Mouse (Mus musculus) ES-Bruce4 (cell line): ENCODE data around the gene Adcyap1r1. TPM values are rescaled to one million over a fixed set of nuclear protein-coding genes. Genes with fewer than 3 reads are reported as not detected.

ENCODE experiments used
- H3K27ac ChIP-seq: 2 replicates; pipeline ENCODE4 v1.5.1; 2012; ENCODE audit warnings: low read length, inconsistent platforms; ENCODE audit not compliant: insufficient read depth
- H3K27me3 ChIP-seq: 2 replicates; pipeline ENCODE4 v1.6.1; 2012; ENCODE audit warnings: mild to moderate bottlenecking, low read length, inconsistent platforms; ENCODE audit not compliant: control insufficient read depth, poor library complexity, insufficient read depth, severe bottlenecking
- H3K36me3 ChIP-seq: 2 replicates; pipeline ENCODE4 v1.6.1; 2012; ENCODE audit warnings: inconsistent platforms, mild to moderate bottlenecking, low read length, moderate library complexity; ENCODE audit not compliant: control insufficient read depth, poor library complexity, insufficient read depth, severe bottlenecking
- H3K4me1 ChIP-seq: one replicate; pipeline ENCODE4 v1.8.1; 2011; ENCODE audit warnings: low read length; ENCODE audit not compliant: control insufficient read depth, insufficient read depth
- H3K4me3 ChIP-seq: 2 replicates; pipeline ENCODE4 v1.5.1; 2011; ENCODE audit warnings: low read depth, mild to moderate bottlenecking, low read length
- H3K9ac ChIP-seq: 2 replicates; pipeline ENCODE4 v1.6.1; 2012; ENCODE audit warnings: low read depth, mild to moderate bottlenecking, inconsistent platforms; ENCODE audit not compliant: poor library complexity, severe bottlenecking
- H3K9me3 ChIP-seq: replicated peaks from 2 replicates; pipeline ENCODE4 v1.6.1; 2012; ENCODE audit warnings: mild to moderate bottlenecking, low read length, inconsistent platforms; ENCODE audit not compliant: control insufficient read depth, poor library complexity, insufficient read depth, severe bottlenecking
- CTCF ChIP-seq: IDR thresholded peaks from one replicate; pipeline ENCODE4 v1.8.1; 2011; ENCODE audit warnings: low read depth, low read length
- EP300 ChIP-seq: IDR thresholded peaks from 2 replicates; pipeline ENCODE4 v1.6.1; 2011; ENCODE audit warnings: low read depth, low read length; ENCODE audit not compliant: insufficient read depth
- POLR2A ChIP-seq: IDR thresholded peaks from one replicate; pipeline ENCODE4 v1.8.1; 2011; ENCODE audit warnings: low read length; ENCODE audit not compliant: insufficient read depth
- polyA plus RNA-seq: library from polyadenylated mRNA; stranded (reverse); fragments of >200 nt; gene quantifications from 2 replicates; pipeline ENCODE4 v1.2.4, GENCODE M21; 2011; ENCODE audit warnings: low read depth; ENCODE audit not compliant: missing spikeins, insufficient read depth, insufficient read length

Adcyap1r1 gene
- polyA plus RNA-seq, 1 experiment, result 0.34 TPM

DNA sequence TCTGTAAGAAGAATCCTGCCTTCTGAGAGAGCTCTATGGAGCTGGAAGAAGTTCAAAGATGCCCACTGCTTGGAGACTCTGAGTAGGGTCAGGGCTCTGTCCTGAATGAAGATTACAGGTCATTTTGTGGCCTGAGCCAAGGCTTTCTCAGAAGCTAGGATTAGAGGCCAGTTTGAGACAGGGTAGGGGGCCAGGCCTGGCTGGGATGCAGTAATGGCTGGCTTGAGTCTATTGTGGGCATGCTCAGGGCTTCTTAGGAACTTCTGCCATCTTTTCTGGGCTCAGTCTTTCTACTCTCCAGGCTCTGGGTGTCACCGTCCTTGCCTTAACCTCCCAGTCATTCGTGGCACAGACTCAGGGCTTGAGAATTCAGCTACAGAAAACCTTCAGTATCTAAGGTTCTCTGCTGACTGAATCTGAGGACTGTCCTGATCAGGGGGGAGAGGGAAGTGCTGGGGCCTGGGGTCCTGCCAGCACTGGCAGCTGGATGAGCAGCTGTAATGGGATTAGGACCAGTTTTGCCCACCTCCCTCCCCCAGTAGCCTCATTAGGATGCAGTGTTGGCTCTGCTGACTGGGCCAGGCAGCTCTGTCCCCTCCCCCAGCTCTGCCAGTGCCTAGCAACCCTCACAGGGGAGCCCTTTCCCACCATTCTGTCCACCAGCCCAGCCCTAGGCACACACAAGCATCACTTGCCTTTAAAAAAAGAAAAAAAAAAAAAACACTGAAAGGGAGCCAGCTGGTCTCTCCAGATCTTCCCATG, 7.7 kb upstream of the Adcyap1r1 start:
- no peaks in the 10 kb centered on the region for H3K36me3 ChIP-seq
- no peaks in the 10 kb centered on the region for H3K9me3 ChIP-seq
- no peak for TF ChIP-seq POLR2A
- no peak for TF ChIP-seq CTCF
- TF ChIP-seq EP300, result no peak
- no peaks in the 10 kb centered on the region for H3K4me1 ChIP-seq
- H3K4me3 ChIP-seq, result no peak overlapping the region
- no peaks in the 10 kb centered on the region; the same call in 1 of the 2 replicates for H3K27me3 ChIP-seq
- no peak overlapping the region for H3K9ac ChIP-seq
- no peak overlapping the region for H3K27ac ChIP-seq

DNA sequence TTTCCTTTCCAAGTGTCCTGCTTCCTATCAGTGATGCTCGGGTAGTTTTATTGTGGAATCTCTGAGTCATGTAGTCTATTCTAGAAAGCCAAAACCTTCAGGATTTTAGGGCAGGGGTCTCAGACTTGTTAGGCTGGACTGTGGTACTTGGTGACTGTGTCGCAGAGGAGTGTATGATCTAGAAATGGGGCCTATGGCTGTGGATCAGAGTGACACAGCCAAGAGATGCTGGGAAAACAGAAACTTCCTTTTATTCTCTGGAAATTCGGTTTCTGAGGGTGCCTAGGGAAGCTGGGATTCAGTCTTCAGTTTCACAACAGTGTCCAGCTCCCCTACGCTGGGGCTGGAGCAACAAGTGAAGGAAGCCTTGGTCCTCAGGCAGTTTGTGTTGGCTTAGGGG, 7.1 kb upstream of the Adcyap1r1 start:
- no peaks in the 10 kb centered on the region for H3K4me1 ChIP-seq
- TF ChIP-seq EP300, result no peak
- TF ChIP-seq CTCF, result no peak
- no peak for TF ChIP-seq POLR2A
- no peaks in the 10 kb centered on the region for H3K36me3 ChIP-seq
- no peaks in the 10 kb centered on the region; the same call in 1 of the 2 replicates for H3K27me3 ChIP-seq
- H3K9me3 ChIP-seq, result no peaks in the 10 kb centered on the region
- H3K9ac ChIP-seq, result no peak overlapping the region
- H3K27ac ChIP-seq, result no peak overlapping the region
- H3K4me3 ChIP-seq, result no peak overlapping the region

DNA sequence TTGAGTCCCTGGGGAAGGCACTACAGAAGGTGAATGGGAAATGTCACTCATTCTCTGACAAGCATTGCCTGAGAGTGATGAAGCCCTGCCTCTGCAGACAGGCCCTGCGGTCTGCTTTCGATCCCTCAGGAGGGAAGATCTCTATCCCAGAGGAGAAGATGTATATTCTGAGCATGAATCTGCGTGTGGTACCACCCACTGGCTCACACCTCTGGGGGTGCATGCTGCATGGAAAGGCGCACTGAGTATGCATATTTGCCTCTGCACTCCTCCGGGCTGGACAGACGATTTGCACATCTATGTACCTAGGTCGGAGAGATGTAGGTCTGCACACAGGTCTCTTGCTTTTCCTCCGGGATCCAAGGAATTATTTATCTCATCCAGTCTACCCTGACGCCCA, 3.6 kb upstream of the Adcyap1r1 start:
- H3K36me3 ChIP-seq, result no peaks in the 10 kb centered on the region
- H3K9ac ChIP-seq, result no peak overlapping the region
- no peaks in the 10 kb centered on the region for H3K4me1 ChIP-seq
- H3K27ac ChIP-seq, result no peak overlapping the region
- H3K4me3 ChIP-seq, result no peak overlapping the region
- H3K9me3 ChIP-seq, result no peaks in the 10 kb centered on the region
- no peak for TF ChIP-seq EP300
- no peak for TF ChIP-seq CTCF
- TF ChIP-seq POLR2A, result no peak
- H3K27me3 ChIP-seq, result no peaks in the 10 kb centered on the region; the same call in 1 of the 2 replicates

DNA sequence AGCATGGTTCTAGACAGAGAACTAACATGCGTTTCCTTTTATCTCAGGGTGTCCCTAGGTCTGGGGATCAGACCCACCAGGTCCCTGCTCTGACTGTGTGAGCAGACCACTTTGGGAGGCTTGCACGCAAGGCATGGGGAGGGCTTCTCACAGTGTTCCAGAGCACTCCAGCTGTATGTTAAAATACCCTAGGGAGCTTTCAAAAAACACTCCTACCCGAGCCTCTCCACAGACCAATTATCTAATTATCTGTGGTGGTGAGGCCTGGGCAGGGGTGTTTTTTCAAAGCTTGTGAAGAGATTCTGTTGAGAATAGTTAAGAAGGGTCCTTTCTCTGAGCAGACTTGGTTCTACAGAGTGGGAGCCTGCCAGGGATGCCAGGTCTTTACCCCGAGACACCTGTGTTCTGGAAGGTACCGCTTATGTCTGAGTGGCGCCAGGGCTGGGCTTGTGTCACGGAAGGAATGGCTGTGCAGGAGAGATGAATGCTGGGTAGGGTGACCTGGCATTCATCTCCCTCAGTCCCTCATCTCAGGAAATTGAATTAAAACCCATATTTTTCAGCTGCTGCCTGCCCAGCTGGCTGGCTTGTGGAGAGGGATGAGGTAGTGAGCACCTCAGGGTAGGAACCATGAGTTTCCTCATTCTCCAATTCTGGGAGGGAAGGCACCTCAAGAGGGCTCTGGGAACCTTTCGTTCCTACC, 2.7 kb upstream of the Adcyap1r1 start:
- no peaks in the 10 kb centered on the region; the same call in 1 of the 2 replicates for H3K27me3 ChIP-seq
- TF ChIP-seq POLR2A (no peak), EP300 (no peak), CTCF (no peak)
- H3K27ac ChIP-seq, result no peak overlapping the region

DNA sequence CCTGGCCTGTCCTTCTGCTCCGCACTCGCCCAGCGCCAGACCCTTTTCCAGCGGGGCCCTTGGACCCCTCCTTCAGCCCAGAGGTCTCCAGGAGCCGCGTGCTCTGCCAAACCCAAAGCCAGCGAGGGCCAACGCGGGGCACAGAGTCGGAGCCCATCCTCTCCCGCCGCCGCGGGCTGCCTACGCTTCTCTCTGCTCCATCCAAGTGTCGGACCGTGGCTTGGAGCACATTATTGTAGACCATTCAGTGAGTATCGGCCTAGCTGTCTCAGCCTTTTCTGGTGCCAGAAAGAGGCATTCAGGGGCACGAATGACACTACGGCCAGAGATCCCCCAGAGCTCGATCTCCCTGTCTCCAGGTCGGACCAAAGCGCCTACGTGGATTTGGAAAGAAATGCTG, 603 bp downstream of the Adcyap1r1 start:
- H3K4me3 ChIP-seq, result peak overlapping the region; percentile 84
- peak overlapping the region; percentile 37 for H3K9ac ChIP-seq
- no peaks in the 10 kb centered on the region; the same call in 1 of the 2 replicates for H3K27me3 ChIP-seq
- no peak for TF ChIP-seq POLR2A
- H3K27ac ChIP-seq, result no peak overlapping the region
- no peaks in the 10 kb centered on the region for H3K9me3 ChIP-seq
- no peaks in the 10 kb centered on the region for H3K36me3 ChIP-seq
- H3K4me1 ChIP-seq, result no peaks in the 10 kb centered on the region

More for the DNA sequence above, 2.7 kb upstream of the Adcyap1r1 start:
- Histone ChIP-seq H3K36me3 (no peaks in the 10 kb centered on the region), H3K9ac (no peak overlapping the region), H3K4me1 (no peaks in the 10 kb centered on the region), H3K9me3 (no peaks in the 10 kb centered on the region), H3K4me3 (no peak overlapping the region)

DNA sequence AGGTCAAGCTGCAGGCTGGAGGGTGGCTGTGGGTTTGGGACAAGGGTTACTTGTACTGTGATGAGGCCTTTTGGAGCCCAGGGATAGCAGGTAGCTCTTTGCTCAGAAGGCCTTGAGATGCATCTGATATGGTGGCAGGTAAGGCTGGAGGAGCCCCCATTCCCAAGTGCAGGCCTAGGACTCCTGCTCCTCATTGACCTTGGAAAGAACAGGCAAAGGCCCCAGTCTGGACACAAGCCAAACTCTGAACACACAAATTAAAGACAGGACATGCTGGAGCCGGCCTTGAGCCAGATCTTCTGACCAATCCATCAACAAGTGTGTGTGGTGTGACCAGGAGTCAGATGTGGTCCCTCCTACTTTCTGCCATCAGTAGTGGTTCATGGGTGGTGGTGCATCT, 1.8 kb downstream of the Adcyap1r1 start:
- H3K27ac ChIP-seq, result no peak overlapping the region
- no peaks in the 10 kb centered on the region for H3K27me3 ChIP-seq
- H3K36me3 ChIP-seq, result no peaks in the 10 kb centered on the region

More for the DNA sequence above, 1.8 kb downstream of the Adcyap1r1 start:
- H3K4me3 ChIP-seq, result no peak overlapping the region
- H3K9me3 ChIP-seq, result no peaks in the 10 kb centered on the region
- H3K4me1 ChIP-seq, result no peaks in the 10 kb centered on the region
- no peak overlapping the region for H3K9ac ChIP-seq
- TF ChIP-seq POLR2A (no peak), CTCF (no peak), EP300 (no peak)
